Mouse (Mus musculus): ENCODE results near the gene Lsm2.
"Not testable (repeated sequence)": the region's sequence is repeated elsewhere in the genome, so short reads cannot be mapped to it uniquely, and the experiment has no call there.

The Lsm2 gene

GRCm38 (mm10) chr17:34981690-34982180 lies at the start of gene Lsm2:
TSS of gene Lsm2 (plus strand) at chr17:34981862.
- DNase-seq, result peak; percentile 94 to 95

GRCm38 (mm10) chr17:34932287-34932686 lies 49.4 kb upstream of the Lsm2 start:
- no peak for DNase-seq

- DNase-seq, result no peak
Observed at GRCm38 (mm10) chr17:34934031-34934430, 47.6 kb upstream of the Lsm2 start.

DNA sequence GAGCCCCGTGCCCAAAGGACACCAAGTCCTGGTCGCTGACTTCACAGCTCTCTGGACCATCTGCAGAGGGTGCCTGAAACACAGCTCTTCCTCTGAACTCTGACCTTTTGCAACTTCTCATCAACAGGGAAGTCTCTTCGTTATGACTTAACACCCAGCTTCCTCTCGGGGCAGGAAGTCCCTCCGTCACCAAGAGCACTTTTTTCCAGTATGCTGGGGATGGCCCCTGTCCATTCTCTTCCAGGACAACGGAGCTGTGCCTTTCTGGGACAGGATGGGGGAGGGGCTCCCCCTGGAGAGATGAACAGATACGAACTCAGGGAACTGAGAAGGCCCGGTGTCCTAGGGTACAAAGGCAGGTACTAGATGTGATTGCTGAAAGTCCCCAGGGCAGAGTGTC lies 46.8 kb upstream of the Lsm2 start:
- DNase-seq, result no peak

- DNase-seq, result no peak
Observed at GRCm38 (mm10) chr17:34937960-34938505, 43.6 kb upstream of the Lsm2 start.

GRCm38 (mm10) chr17:34941344-34942041 lies 40.2 kb upstream of the Lsm2 start:
- DNase-seq, result no peak

GRCm38 (mm10) chr17:34943128-34943815 lies 38.4 kb upstream of the Lsm2 start:
- DNase-seq, result no peak

GRCm38 (mm10) chr17:34944362-34944761 lies 37.3 kb upstream of the Lsm2 start:
- no peak for DNase-seq

DNA sequence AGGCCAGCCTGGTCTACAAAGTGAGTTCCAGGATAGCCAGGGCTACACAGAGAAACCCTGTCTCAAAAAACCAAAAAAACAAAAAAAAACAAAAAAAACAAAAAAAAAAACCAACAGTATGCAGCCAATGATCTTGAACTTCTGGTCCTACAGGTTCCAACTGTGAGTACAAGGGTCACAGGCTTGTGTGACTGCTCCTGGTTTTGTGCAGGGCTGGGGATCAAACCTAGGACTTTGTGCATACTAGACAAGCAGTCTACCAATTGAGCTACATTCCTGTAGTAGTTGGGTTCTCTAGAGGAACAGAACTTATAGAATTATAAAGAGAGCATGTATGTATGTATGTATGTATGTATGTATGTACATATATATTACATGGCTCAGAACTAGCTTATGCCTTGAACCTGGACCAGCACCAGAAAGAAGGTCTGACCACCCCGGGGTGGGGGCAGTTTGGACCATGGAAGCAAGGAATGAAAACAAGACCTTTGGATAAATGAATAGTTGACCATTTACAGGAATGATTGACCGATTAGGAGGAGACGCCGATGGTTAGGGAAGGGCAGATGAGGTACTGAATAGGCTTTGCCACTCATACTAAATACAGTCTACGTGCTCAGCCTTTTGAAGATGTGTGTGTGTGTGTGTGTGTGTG lies 35.0 kb upstream of the Lsm2 start:
- DNase-seq, result no peak

DNA sequence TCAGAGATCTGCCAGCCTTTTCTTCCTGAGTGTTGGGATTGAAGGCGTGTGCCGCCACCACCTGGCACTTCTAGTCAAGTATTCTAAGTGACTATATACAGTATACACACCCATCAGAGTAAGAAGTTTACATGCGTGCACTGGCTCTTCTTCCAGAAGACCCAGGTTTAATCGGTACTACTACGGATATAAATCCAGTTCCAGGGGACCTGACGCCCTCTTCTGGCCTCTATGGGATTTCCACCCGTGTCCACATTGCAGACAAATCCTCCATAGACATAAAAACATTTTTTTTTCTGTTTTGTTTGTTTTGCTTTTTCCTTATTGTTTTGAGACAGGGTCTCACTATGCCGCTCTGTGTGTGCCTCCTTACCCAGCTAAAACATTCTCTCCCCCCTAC lies 34.1 kb upstream of the Lsm2 start:
- peak in 1 of 2 experiments; percentile 35 for DNase-seq

- not testable (repeated sequence) for DNase-seq
Observed at GRCm38 (mm10) chr17:34948721-34949552, 32.7 kb upstream of the Lsm2 start.

- DNase-seq, result no peak
Observed at GRCm38 (mm10) chr17:34949553-34949969, 32.1 kb upstream of the Lsm2 start.

- no peak for DNase-seq
Observed at GRCm38 (mm10) chr17:34950514-34951455, 30.9 kb upstream of the Lsm2 start.

DNA sequence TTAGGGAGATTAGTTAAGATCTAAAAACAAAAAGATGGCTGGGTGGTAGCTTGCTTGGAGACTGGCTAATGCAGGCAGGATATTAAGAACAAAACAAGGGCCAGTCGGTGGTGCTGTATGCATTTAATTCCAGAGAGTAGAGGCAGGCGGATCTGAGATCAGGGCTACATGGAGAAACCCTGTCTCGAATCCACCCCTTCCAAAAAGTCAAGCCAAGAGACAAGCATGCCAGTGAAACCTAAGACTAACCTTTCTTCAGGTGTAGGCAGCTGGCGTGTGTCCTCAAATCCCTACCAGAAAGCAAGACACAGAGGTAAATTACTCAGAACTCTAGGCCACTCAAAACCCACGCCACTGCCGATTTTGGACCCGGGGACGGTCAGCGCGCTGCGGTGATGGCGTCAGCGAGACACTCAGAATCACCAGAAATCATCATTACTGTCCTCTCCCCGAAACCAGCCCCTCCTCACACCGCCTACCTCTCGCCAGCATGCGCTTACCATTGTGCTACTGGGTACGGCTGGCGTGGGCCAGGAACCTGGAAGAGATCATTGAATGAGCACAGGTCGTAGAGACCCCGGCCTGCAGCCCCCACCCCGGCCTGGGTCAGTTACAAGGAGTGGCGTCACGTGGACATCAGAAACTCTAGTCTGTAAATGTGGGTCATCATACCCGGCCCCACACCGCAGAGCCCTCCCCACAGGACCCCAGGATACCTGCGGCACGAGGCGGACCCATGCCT lies 29.9 kb upstream of the Lsm2 start:
- no peak for DNase-seq

DNA sequence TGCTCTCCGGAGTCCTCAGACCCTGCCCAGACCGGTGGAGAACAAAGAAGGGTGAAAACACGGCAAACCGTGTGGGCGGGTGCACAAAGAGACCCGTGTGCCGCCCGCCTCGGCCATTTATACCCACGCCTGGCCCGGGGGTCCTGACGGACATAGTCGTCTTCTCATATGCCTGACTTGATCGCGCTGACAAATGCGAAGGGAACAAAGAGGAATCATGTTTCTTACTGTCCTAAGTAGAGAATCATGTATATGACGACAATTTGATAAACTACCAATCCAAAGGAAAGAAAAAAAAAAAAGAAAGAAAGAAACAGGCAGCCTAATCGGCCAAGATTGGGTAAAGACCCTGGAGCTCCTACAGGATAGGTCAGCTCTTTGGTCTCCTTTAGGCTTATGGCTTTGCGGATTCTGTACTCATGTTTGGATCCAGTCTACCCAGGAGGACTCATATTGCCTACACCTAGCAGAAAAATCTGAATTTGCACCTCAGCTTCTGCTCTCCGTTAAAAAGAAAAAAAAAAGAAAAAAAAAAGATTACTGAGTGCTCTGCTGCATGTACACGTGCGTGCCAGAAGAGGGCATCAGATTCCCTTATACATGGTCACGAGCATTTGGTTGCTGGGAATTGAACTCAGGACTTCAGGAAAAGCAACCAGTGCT lies 29.2 kb upstream of the Lsm2 start:
- DNase-seq, result peak; percentile 83 to 87

GRCm38 (mm10) chr17:34953258-34953657 lies 28.4 kb upstream of the Lsm2 start:
- no peak for DNase-seq

DNA sequence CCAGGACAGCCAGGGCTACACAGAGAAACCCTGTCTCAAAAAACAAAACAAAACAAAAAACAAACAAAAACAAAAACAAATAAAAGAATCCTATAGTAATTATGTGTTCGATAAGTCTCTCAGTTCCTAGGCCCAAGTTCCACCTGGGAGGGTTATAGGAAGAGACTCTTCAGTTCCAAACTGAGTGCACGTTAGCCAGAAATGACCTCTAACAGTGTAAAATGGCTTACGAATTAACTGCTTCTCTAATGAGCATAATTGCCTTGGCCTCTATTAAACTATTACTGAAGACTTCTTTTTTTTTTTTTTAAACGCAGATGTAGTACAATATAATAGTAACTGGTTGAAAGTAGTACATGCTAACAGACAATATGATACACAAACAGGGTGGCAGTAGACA lies 27.8 kb upstream of the Lsm2 start:
- DNase-seq, result no peak

GRCm38 (mm10) chr17:34954831-34955230 lies 26.8 kb upstream of the Lsm2 start:
- DNase-seq, result no peak

GRCm38 (mm10) chr17:34955884-34956283 lies 25.8 kb upstream of the Lsm2 start:
- no peak for DNase-seq

DNA sequence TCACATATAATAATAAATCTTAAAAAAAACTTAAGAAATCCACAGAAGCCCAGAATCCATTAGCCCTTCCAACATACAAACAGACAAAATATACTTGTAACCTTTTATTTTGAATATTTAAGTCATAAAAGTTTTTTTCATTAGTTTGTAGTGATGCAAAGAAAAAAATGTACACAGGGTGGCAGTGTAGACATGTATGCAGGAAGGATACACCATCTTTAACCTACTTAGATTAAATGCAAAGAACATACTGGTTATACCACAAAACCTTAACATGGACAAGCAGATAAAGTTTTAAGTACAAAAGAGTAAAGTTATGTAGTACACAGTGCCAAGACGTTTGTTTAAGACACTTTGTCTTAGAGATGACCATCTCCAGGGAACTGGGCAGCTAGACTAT lies 25.3 kb upstream of the Lsm2 start:
- no peak for DNase-seq
